Mouse (Mus musculus) embryonic facial prominence, embryonic 11.5 days (tissue): Measurements from ENCODE around the gene Gm20390. TPM values are rescaled to one million over a fixed set of nuclear protein-coding genes. Genes with fewer than 3 reads are reported as not detected.

Experiments used
- ATAC-seq: fragments of 200-750 bp; cut with Nextera tagmentation; replicated peaks from 2 replicates; pipeline ENCODE4 v1.8.0; 2017; ENCODE audit warnings: low read depth; ENCODE audit not compliant: insufficient number of reproducible peaks, low FRiP score, low TSS enrichment
- DNase-seq: peaks from one replicate; pipeline ENCODE4 v3.0.0-alpha.2; 2015; ENCODE audit warnings: low spot score
- H3K27ac ChIP-seq: fragments of 300-500 bp; sonication (generic); replicated peaks from 2 replicates; pipeline ENCODE4 v1.5.1; 2014; ENCODE audit warnings: mild to moderate bottlenecking, low read depth, low read length, control low read depth
- H3K27me3 ChIP-seq: fragments of 300-500 bp; sonication (generic); 2 replicates; pipeline ENCODE4 v1.6.1; 2014; ENCODE audit warnings: mild to moderate bottlenecking, low read length, moderate library complexity, mixed read lengths; ENCODE audit not compliant: control insufficient read depth, insufficient read depth
- H3K36me3 ChIP-seq: fragments of 300-500 bp; sonication (generic); replicated peaks from 2 replicates; pipeline ENCODE4 v1.6.1; 2014; ENCODE audit warnings: low read depth, mild to moderate bottlenecking, low read length, moderate library complexity, mixed read lengths; ENCODE audit not compliant: control insufficient read depth, insufficient read depth
- H3K4me1 ChIP-seq: fragments of 300-500 bp; sonication (generic); 2 replicates; pipeline ENCODE4 v1.6.1; 2014; ENCODE audit warnings: low read length, mixed read lengths; ENCODE audit not compliant: control insufficient read depth, insufficient read depth
- H3K4me2 ChIP-seq: fragments of 300-500 bp; sonication (generic); 2 replicates; pipeline ENCODE4 v1.6.1; 2014; ENCODE audit warnings: low read depth, mild to moderate bottlenecking, control low read depth, low read length, moderate library complexity
- H3K4me3 ChIP-seq: fragments of 300-500 bp; sonication (generic); 2 replicates; pipeline ENCODE4 v1.5.1; 2014; ENCODE audit warnings: low read depth, low read length, control low read depth
- H3K9ac ChIP-seq: fragments of 300-500 bp; sonication (generic); replicated peaks from 2 replicates; pipeline ENCODE4 v1.6.1; 2014; ENCODE audit warnings: mild to moderate bottlenecking, control low read depth, low read length
- H3K9me3 ChIP-seq: fragments of 300-500 bp; sonication (generic); replicated peaks from 2 replicates; pipeline ENCODE4 v1.6.1; 2016; ENCODE audit warnings: mild to moderate bottlenecking, low read length, inconsistent platforms, mixed read lengths; ENCODE audit not compliant: control insufficient read depth
- WGBS: fragments of 180-500 bp; shearing (Covaris S2); extraction: QIAGEN DNeasy Blood & Tissue Kit; methylation state at CpG from one replicate; pipeline ENCODE4 v1.1.7; 2014; 5-methylcytosine and 5-hydroxymethylcytosine counted together
- polyA plus RNA-seq: library from polyadenylated mRNA; unstranded; fragments of >200 nt; fragmentation: Nextera tagmentation; extraction: Ambion mirVana; gene quantifications from 2 replicates; pipeline ENCODE4 v1.2.1, GENCODE M21; 2014

Gm20390 gene
- polyA plus RNA-seq, 1 experiment from 2014 or later: 429 TPM

DNA sequence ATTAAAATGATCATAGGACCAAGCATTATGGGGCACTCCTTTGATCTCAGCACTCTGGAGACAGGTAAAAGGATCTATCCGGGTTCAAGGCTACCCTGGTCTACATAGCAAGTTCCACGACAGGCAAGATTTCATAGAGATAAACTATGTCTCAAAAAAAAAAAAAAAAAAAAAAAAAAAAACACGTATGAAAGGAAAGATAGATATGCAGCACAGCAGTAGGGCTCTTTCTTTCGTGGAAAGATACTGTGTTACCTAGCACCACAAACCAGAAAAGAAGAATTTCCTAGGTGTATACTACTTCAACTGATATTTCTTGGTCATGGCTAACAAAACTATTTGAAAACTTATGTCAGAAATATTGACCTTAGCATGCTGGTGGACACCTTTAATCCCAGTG, 61.3 kb downstream of the Gm20390 start:
- ATAC-seq (no peak), DNase-seq (no peak)
- 88% methylated on average over 4 of the region's 4 CpGs for WGBS
- no peak overlapping the region for H3K4me2 ChIP-seq
- no peak overlapping the region for H3K9ac ChIP-seq
- no peak overlapping the region for H3K4me3 ChIP-seq
- H3K27me3 ChIP-seq: no peaks in the 10 kb centered on the region
- H3K9me3 ChIP-seq: no peaks in the 10 kb centered on the region
- no peak overlapping the region for H3K27ac ChIP-seq
- peaks cover 2% of the 10 kb centered on the region; the same call in 1 of the 2 replicates for H3K36me3 ChIP-seq
- H3K4me1 ChIP-seq: no peaks in the 10 kb centered on the region

Other genes with a start within 250 kb of the Gm20390 start
- gene Utp18, start 82.5 kb downstream of the Gm20390 start, polyA plus RNA-seq: 49.2 and 53.0 TPM in 2 replicates
- 29.1 and 31.3 TPM in 2 replicates for gene Mbtd1, start 82.4 kb downstream of the Gm20390 start, polyA plus RNA-seq
- 230 and 250 TPM in 2 replicates for gene Nme2, start 12.0 kb downstream of the Gm20390 start, polyA plus RNA-seq
- gene Nme1, start 228 bp upstream of the Gm20390 start, polyA plus RNA-seq: 188 and 218 TPM in 2 replicates
- gene Spag9, start 27.8 kb upstream of the Gm20390 start, polyA plus RNA-seq: 42.4 and 42.9 TPM in 2 replicates
- gene Tob1, start 243.2 kb upstream of the Gm20390 start, polyA plus RNA-seq: 32.0 and 32.8 TPM in 2 replicates